Mouse (Mus musculus) kidney, postnatal 36 days (tissue): ENCODE results near the gene Ddx28.

Experiments used
- DNase-seq, 2 experiments: peaks; one replicate each; pipeline ENCODE4 v3.0.0; 2021 to 2022; ENCODE audit warnings: mixed read lengths in 2 of 2

The Ddx28 gene

GRCm38 (mm10) chr8:105965266-105965904 is 46.3 kb downstream of the Ddx28 start:
- peak; percentile 36 to 69 for DNase-seq

GRCm38 (mm10) chr8:105964506-105965265 is 47.0 kb downstream of the Ddx28 start:
- DNase-seq, result no peak

DNA sequence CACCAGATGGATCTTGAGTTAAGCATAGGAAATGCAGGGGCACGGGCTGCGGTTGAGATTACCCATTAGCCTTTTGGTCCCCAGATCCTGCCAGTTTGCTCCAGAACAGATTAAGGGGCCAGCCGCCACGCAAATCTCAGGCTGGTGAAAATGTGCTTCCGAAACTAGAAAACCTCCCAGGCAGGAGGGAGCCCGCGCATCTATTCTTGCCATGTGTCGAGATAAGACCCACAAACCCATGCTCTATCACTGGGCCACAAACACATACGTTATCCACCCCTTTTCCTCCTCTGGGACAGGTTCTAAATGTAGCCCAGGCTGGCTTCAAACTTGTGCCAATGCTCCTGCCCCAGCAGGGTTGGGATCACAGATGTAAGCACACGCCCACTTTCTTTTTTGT is 50.1 kb downstream of the Ddx28 start:
- DNase-seq, result no peak

DNA sequence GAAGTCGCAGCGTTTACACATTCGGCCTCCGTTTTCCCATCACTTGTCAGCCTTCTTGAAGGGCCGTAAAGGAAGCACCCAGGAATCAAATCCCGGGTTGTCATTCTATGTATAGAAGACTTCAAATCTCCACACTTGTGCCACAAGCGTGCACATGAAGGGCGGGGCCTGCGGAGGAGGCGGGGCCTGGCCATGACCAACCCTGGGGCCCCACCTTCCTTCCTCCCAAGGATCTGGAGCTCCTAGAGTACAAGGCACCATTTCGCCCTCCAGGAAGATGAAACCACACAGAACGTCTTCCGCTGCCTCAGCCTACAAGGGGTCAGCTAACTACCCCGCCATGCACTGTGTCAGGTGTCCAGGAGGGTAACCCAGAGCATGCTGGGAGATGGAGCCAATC is 50.6 kb downstream of the Ddx28 start:
- DNase-seq, result no peak
